Mouse (Mus musculus): ENCODE data around the gene Strada. TPM values are rescaled to one million over a fixed set of nuclear protein-coding genes. Genes with fewer than 3 reads are reported as not detected.

Strada gene
- total and polyA plus RNA-seq, 3 experiments = 21.1 to 36.2 (median 28.9) TPM

DNA sequence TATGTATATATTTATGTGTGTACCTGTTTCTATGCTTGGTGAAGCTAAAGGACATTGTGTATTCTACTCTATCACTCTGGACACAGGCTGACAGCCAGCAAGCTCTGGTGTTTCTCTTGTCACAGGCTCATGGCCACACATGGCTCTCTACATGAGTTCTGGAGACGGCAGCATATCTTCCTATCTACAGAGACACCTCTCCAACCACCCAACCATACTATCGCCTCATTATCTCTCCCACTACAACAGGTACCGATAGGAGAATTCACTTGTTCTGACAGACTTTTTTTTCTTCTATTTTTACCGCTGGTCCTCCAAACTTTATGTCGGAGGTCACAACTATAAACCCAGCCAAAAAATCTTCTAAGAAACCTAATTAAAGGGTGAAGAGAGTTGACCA is 9.7 kb downstream of the Strada start:
- ATAC-seq (ENCODE audit: extremely low read depth, insufficient number of reproducible peaks, low FRiP score, poor library complexity, severe bottlenecking) (no peak), DNase-seq (ENCODE audit: low spot score) (no peak)
- TF ChIP-seq CTCF (IDR thresholded peaks at IDR 0.05; ENCODE audit: low read depth, low read length) = no peak
- no peaks in the 10 kb centered on the region for H3K9me3 ChIP-seq (replicated peaks)
- peaks cover 32% of the 10 kb centered on the region for H3K36me3 ChIP-seq (replicated peaks)
- peaks cover 24% of the 10 kb centered on the region for H3K4me1 ChIP-seq (ENCODE audit: insufficient read depth, low read depth, low read length)
- no peaks in the 10 kb centered on the region for H3K27me3 ChIP-seq (ENCODE audit: insufficient read depth, low read length)
- H3K4me3 ChIP-seq (ENCODE audit: low read depth, low read length) = peak overlapping the region; percentile 79; the same call in 1 of the 2 replicates

DNA sequence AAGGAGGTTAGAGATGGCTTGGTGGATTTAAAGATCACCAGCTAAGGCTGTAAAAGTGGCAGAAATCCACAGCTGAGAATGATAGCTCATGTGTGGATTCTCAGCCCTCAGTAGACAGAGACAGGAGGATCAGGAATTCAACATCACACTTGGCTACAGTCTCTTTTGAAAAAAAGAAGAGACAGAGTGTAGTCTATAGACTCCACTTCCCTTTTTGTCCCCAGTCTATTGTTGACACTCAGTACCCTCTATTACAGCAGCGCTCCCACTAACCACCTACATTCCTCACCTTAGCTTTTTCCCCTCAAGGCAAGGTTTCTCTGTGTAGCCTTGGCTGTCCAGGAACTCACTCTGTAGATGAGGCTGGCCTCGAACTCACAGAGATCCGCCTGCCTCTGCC is 10.3 kb downstream of the Strada start:
- Histone ChIP-seq H3K9me3 (replicated peaks) (no peaks in the 10 kb centered on the region), H3K4me3 (ENCODE audit: low read depth, low read length) (no peak overlapping the region; the same call in 1 of the 2 replicates), H3K4me1 (ENCODE audit: insufficient read depth, low read depth, low read length) (peaks cover 24% of the 10 kb centered on the region), H3K36me3 (replicated peaks) (peaks cover 28% of the 10 kb centered on the region), H3K27me3 (ENCODE audit: insufficient read depth, low read length) (no peaks in the 10 kb centered on the region)
- DNase-seq (ENCODE audit: low spot score) (no peak), ATAC-seq (ENCODE audit: extremely low read depth, insufficient number of reproducible peaks, low FRiP score, poor library complexity, severe bottlenecking) (no peak)
- TF ChIP-seq POLR2AphosphoS5 (IDR thresholded peaks at IDR 0.05; ENCODE audit: insufficient replicate concordance, low read depth, low read length) (no peak), GATA1 (IDR thresholded peaks at IDR 0.05; ENCODE audit: borderline replicate concordance, low read length) (no peak), GATA2 (IDR thresholded peaks at IDR 0.05; ENCODE audit: borderline replicate concordance, low read depth, low read length) (no peak), TAL1 (conservative IDR thresholded peaks at IDR 0.05; ENCODE audit: low read depth, low read length) (no peak), CTCF (IDR thresholded peaks at IDR 0.05; ENCODE audit: low read depth, low read length) (no peak)

DNA sequence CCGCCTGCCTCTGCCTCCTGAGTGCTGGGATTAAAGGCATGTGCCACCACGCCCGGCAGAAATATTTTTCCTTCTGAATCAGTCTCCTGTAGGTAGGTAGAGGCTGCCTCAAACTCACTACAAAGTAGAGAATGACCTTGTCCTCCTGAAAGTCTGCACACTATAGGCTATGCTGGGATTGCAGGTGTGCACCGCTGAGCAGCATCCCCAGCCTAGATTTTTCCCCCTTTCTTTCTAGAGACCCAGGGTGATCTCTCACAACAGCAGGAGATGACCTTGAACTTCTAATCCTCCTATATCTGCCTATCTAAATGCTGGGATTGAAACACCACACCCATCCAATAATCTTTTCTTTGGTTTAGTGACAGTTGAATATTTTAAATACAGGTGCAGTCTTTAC is 14.6 kb downstream of the Strada start:
- ATAC-seq (ENCODE audit: extremely low read depth, insufficient number of reproducible peaks, low FRiP score, poor library complexity, severe bottlenecking) = no peak

DNA sequence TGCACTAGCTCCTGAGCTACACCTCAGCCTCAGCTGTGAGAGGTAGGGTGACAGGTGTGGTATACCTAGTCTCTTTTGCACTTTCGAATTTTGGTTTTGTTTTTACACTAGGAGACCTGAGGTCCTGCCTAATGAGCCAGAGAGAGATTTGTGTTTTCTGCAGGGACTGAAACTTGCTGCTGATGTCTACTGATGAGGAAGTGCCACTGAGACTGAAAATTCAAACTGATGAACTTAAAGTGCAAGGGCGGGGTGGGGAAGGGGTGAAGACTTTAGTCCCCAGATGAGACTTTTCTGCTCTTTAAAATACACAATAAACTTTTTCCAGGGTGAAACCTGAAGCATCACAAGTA is 21.5 kb downstream of the Strada start:
- TF ChIP-seq CTCF (IDR thresholded peaks at IDR 0.05; ENCODE audit: low read depth, low read length) = no peak
- TF ChIP-seq GATA2 (IDR thresholded peaks at IDR 0.05; ENCODE audit: borderline replicate concordance, low read depth, low read length) = no peak
- TF ChIP-seq GATA1 (IDR thresholded peaks at IDR 0.05; ENCODE audit: borderline replicate concordance, low read length) = no peak
- no peak for TF ChIP-seq TAL1 (conservative IDR thresholded peaks at IDR 0.05; ENCODE audit: low read depth, low read length)
- TF ChIP-seq POLR2AphosphoS5 (IDR thresholded peaks at IDR 0.05; ENCODE audit: insufficient replicate concordance, low read depth, low read length) = no peak
- DNase-seq (ENCODE audit: low spot score) = no peak
- H3K27me3 ChIP-seq (ENCODE audit: insufficient read depth, low read length) = no peaks in the 10 kb centered on the region
- ATAC-seq (ENCODE audit: extremely low read depth, insufficient number of reproducible peaks, low FRiP score, poor library complexity, severe bottlenecking) = no peak
- peaks cover 49% of the 10 kb centered on the region for H3K36me3 ChIP-seq (replicated peaks)
- no peaks in the 10 kb centered on the region for H3K9me3 ChIP-seq (replicated peaks)
- peaks cover 31% of the 10 kb centered on the region for H3K4me1 ChIP-seq (ENCODE audit: insufficient read depth, low read depth, low read length)
- H3K4me3 ChIP-seq (ENCODE audit: low read depth, low read length) = no peak overlapping the region

More for the DNA sequence above, 14.6 kb downstream of the Strada start:
- Histone ChIP-seq H3K36me3 (replicated peaks) (peaks cover 39% of the 10 kb centered on the region), H3K9me3 (replicated peaks) (no peaks in the 10 kb centered on the region), H3K27me3 (ENCODE audit: insufficient read depth, low read length) (no peaks in the 10 kb centered on the region), H3K4me1 (ENCODE audit: insufficient read depth, low read depth, low read length) (peaks cover 10% of the 10 kb centered on the region), H3K4me3 (ENCODE audit: low read depth, low read length) (no peak overlapping the region)
- TF ChIP-seq TAL1 (conservative IDR thresholded peaks at IDR 0.05; ENCODE audit: low read depth, low read length) (no peak), POLR2AphosphoS5 (IDR thresholded peaks at IDR 0.05; ENCODE audit: insufficient replicate concordance, low read depth, low read length) (no peak), CTCF (IDR thresholded peaks at IDR 0.05; ENCODE audit: low read depth, low read length) (no peak), GATA1 (IDR thresholded peaks at IDR 0.05; ENCODE audit: borderline replicate concordance, low read length) (no peak), GATA2 (IDR thresholded peaks at IDR 0.05; ENCODE audit: borderline replicate concordance, low read depth, low read length) (no peak)
- no peak for DNase-seq (ENCODE audit: low spot score)

DNA sequence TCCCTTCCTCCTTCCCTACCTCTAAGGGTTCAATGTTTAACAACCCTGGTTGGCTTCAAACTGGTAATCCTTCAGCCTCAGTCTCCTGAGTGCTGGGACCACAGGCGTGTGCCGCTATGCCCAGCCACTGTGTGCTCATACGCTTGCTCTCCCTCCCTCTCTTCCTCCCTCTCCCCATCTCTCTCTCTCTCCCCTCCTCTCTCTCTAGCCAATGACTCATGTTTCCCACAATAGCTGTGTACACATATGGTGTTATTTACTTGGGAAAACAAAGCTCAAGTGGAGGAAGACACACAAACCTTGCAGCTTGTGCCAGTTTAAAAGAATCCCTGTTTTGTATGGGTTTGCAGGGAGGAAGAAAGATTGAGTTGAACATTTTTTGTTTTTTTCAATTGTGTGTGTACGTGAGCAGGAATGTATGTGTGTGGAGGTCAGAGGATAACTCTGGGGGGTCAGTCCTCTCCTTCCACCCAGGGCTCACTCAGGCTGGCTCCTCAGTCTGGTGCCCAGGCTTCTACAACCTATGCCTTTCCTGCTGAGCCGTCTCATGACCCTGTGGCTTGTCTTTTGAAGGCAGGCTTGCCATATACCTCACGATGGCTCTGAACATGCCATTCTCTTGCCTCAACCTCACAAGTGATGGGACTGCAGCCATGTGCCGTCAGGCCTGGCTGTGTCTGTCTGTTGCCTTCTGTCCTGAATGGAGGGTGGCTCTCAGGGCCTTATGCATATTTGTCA is 22.1 kb downstream of the Strada start:
- H3K9me3 ChIP-seq (replicated peaks) = no peaks in the 10 kb centered on the region
- ATAC-seq (ENCODE audit: extremely low read depth, insufficient number of reproducible peaks, low FRiP score, poor library complexity, severe bottlenecking) = no peak
- no peaks in the 10 kb centered on the region for H3K27me3 ChIP-seq (ENCODE audit: insufficient read depth, low read length)
- no peak for TF ChIP-seq GATA1 (IDR thresholded peaks at IDR 0.05; ENCODE audit: borderline replicate concordance, low read length)
- TF ChIP-seq CTCF (IDR thresholded peaks at IDR 0.05; ENCODE audit: low read depth, low read length) = no peak
- TF ChIP-seq POLR2AphosphoS5 (IDR thresholded peaks at IDR 0.05; ENCODE audit: insufficient replicate concordance, low read depth, low read length) = no peak
- TF ChIP-seq GATA2 (IDR thresholded peaks at IDR 0.05; ENCODE audit: borderline replicate concordance, low read depth, low read length) = no peak
- TF ChIP-seq TAL1 (conservative IDR thresholded peaks at IDR 0.05; ENCODE audit: low read depth, low read length) = no peak
- peaks cover 44% of the 10 kb centered on the region for H3K36me3 ChIP-seq (replicated peaks)
- DNase-seq (ENCODE audit: low spot score) = no peak
- H3K4me1 ChIP-seq (ENCODE audit: insufficient read depth, low read depth, low read length) = peaks cover 31% of the 10 kb centered on the region
- H3K4me3 ChIP-seq (ENCODE audit: low read depth, low read length) = no peak overlapping the region

DNA sequence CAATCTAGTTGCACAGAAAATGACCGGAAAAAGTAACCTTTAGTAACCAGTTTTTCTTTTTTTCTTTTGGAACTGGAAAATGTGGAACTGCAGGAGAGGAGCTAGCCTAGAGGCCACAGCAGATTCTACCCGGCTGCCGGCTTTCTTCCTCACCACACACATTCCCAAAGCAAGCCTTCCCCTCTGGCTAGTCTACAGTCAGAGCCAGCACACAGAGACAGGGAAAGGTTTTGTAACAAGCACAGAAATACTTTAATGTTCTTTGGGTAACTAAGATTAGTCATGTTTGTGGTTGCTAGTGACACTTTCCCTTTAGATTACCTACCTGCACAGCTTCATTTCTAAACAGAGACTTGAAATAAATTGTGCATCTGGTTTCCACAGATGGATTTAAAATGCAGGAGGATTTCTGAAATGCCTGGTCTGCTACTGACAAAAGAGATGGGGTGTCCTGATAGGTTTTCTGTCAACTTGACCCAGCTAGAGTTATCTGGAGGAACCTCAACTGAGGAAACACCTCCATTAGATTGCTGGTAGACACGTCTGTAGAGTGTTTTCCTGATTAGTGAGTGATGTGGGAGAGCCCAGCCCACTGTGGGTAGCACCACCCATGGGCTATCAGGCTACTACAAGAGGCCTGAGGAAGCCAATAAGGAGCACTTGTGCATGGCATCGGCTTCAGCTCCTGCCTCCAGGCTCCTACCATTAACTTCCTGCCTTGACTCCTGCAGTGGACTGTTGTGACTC is 23.8 kb downstream of the Strada start:
- peaks cover 37% of the 10 kb centered on the region for H3K4me1 ChIP-seq (ENCODE audit: insufficient read depth, low read depth, low read length)
- TF ChIP-seq CTCF (IDR thresholded peaks at IDR 0.05; ENCODE audit: low read depth, low read length) = no peak
- TF ChIP-seq TAL1 (conservative IDR thresholded peaks at IDR 0.05; ENCODE audit: low read depth, low read length) = no peak
- no peak for TF ChIP-seq POLR2AphosphoS5 (IDR thresholded peaks at IDR 0.05; ENCODE audit: insufficient replicate concordance, low read depth, low read length)
- no peak for TF ChIP-seq GATA2 (IDR thresholded peaks at IDR 0.05; ENCODE audit: borderline replicate concordance, low read depth, low read length)
- TF ChIP-seq GATA1 (IDR thresholded peaks at IDR 0.05; ENCODE audit: borderline replicate concordance, low read length) = no peak
- no peak overlapping the region for H3K4me3 ChIP-seq (ENCODE audit: low read depth, low read length)
- ATAC-seq (ENCODE audit: extremely low read depth, insufficient number of reproducible peaks, low FRiP score, poor library complexity, severe bottlenecking) (no peak), DNase-seq (ENCODE audit: low spot score) (no peak)
- no peaks in the 10 kb centered on the region for H3K27me3 ChIP-seq (ENCODE audit: insufficient read depth, low read length)
- H3K36me3 ChIP-seq (replicated peaks) = peaks cover 43% of the 10 kb centered on the region
- H3K9me3 ChIP-seq (replicated peaks) = no peaks in the 10 kb centered on the region
